Mouse (Mus musculus) liver, embryonic 16.5 days (tissue): Measurements from ENCODE around the gene Lrrc45. TPM values are rescaled to one million over a fixed set of nuclear protein-coding genes. Genes with fewer than 3 reads are reported as not detected.
"Not testable (repeated sequence)": the region's sequence is repeated elsewhere in the genome, so short reads cannot be mapped to it uniquely, and the experiment has no call there.

Experiments used
- ATAC-seq: fragments of 200-750 bp; cut with Nextera tagmentation; 2 replicates; pipeline ENCODE4 v1.8.0; 2017; ENCODE audit warnings: low read depth, mild to moderate bottlenecking, moderate number of reproducible peaks, moderate library complexity
- H3K27ac ChIP-seq: fragments of 300-500 bp; sonication (generic); 2 replicates; pipeline ENCODE4 v1.5.1; 2014; ENCODE audit warnings: mild to moderate bottlenecking, low read length
- H3K27me3 ChIP-seq: fragments of 300-500 bp; sonication (generic); 2 replicates; pipeline ENCODE4 v1.6.1; 2014; ENCODE audit warnings: low read depth, low read length, mixed read lengths; ENCODE audit not compliant: control insufficient read depth, insufficient read depth
- H3K36me3 ChIP-seq: fragments of 300-500 bp; sonication (generic); 2 replicates; pipeline ENCODE4 v1.6.1; 2014; ENCODE audit warnings: mild to moderate bottlenecking; ENCODE audit not compliant: control insufficient read depth, insufficient read depth
- H3K4me1 ChIP-seq: fragments of 300-500 bp; sonication (generic); 2 replicates; pipeline ENCODE4 v1.6.1; 2014; ENCODE audit warnings: low read depth, low read length, mixed read lengths; ENCODE audit not compliant: control insufficient read depth
- H3K4me2 ChIP-seq: fragments of 300-500 bp; sonication (generic); 2 replicates; pipeline ENCODE4 v1.6.1; 2014; ENCODE audit warnings: low read depth, low read length, mixed read lengths
- H3K4me3 ChIP-seq: fragments of 300-500 bp; sonication (generic); 2 replicates; pipeline ENCODE4 v1.5.1; 2014; ENCODE audit warnings: low read depth, mild to moderate bottlenecking, low read length
- H3K9ac ChIP-seq: fragments of 300-500 bp; sonication (generic); 2 replicates; pipeline ENCODE4 v1.6.1; 2014; ENCODE audit warnings: low read depth, low read length
- H3K9me3 ChIP-seq: fragments of 300-500 bp; sonication (generic); replicated peaks from 2 replicates; pipeline ENCODE4 v1.6.1; 2016; ENCODE audit warnings: low read length; ENCODE audit not compliant: control insufficient read depth
- WGBS: fragments of 180-500 bp; shearing (Covaris S2); extraction: QIAGEN DNeasy Blood & Tissue Kit; methylation state at CpG from one replicate; pipeline ENCODE4 v1.1.7; 2014; ENCODE audit not compliant: insufficient replicate concordance; 5-methylcytosine and 5-hydroxymethylcytosine counted together
- polyA plus RNA-seq: library from polyadenylated mRNA; unstranded; fragments of >200 nt; fragmentation: Nextera tagmentation; extraction: Ambion mirVana; gene quantifications from 2 replicates; pipeline ENCODE4 v1.2.1, GENCODE M21; 2015

Gene Lrrc45
- polyA plus RNA-seq, result 9.0 and 9.7 TPM in 2 replicates

- Histone ChIP-seq H3K27ac (peak within 1 kb of the TSS; percentile 58), H3K4me2 (peak within 1 kb of the TSS; percentile 100), H3K36me3 (no peaks in the 10 kb centered on the region), H3K27me3 (no peaks in the 10 kb centered on the region), H3K4me1 (peaks cover 20% of the 10 kb centered on the region), H3K9ac (peak within 1 kb of the TSS; percentile 75), H3K4me3 (peak within 1 kb of the TSS; percentile 72), H3K9me3 (no peaks in the 10 kb centered on the region)
- peak; percentile 97 for ATAC-seq
- 1% methylated on average over 53 of the region's 53 CpGs for WGBS
Observed at GRCm38 (mm10) chr11:120713580-120714518, at the start of gene Lrrc45, which contains the start of gene Cenpx. Lrrc45 (plus strand) TSS chr11:120713925. Cenpx (minus strand) TSS chr11:120713738.

GRCm38 (mm10) chr11:120665406-120665805 lies 48.3 kb upstream of the Lrrc45 start:
- 66% methylated on average over 3 of the region's 3 CpGs for WGBS
- no peaks in the 10 kb centered on the region for H3K36me3 ChIP-seq
- H3K9ac ChIP-seq, result no peak overlapping the region
- no peak overlapping the region for H3K4me3 ChIP-seq
- H3K27ac ChIP-seq, result no peak overlapping the region
- peaks cover 6% of the 10 kb centered on the region for H3K4me1 ChIP-seq
- ATAC-seq, result no peak
- H3K4me2 ChIP-seq, result no peak overlapping the region
- H3K27me3 ChIP-seq, result peaks cover 45% of the 10 kb centered on the region
- no peaks in the 10 kb centered on the region for H3K9me3 ChIP-seq

GRCm38 (mm10) chr11:120666617-120667016 lies 47.1 kb upstream of the Lrrc45 start:
- H3K27me3 ChIP-seq, result peaks cover 33% of the 10 kb centered on the region
- no peak for ATAC-seq
- no peaks in the 10 kb centered on the region for H3K4me1 ChIP-seq
- H3K36me3 ChIP-seq, result no peaks in the 10 kb centered on the region
- H3K9me3 ChIP-seq, result no peaks in the 10 kb centered on the region
- WGBS, result 29% methylated on average over 3 of the region's 3 CpGs
- no peak overlapping the region for H3K27ac ChIP-seq
- H3K4me3 ChIP-seq, result no peak overlapping the region
- H3K4me2 ChIP-seq, result no peak overlapping the region
- no peak overlapping the region for H3K9ac ChIP-seq

- Histone ChIP-seq H3K4me3 (peak within 1 kb of the TSS; percentile 83), H3K4me1 (peaks cover 14% of the 10 kb centered on the region), H3K9ac (peak within 1 kb of the TSS; percentile 79), H3K27ac (peak within 1 kb of the TSS; percentile 64), H3K36me3 (no peaks in the 10 kb centered on the region), H3K4me2 (peak within 1 kb of the TSS; percentile 75), H3K9me3 (no peaks in the 10 kb centered on the region), H3K27me3 (no peaks in the 10 kb centered on the region)
- peak; percentile 96 for ATAC-seq
- WGBS, result 1% methylated on average over 82 of the region's 83 CpGs
Observed at GRCm38 (mm10) chr11:120672687-120673593, 40.8 kb upstream of the Lrrc45 start, which contains the start of gene Aspscr1. Aspscr1 (plus strand) TSS chr11:120672973.

- peak overlapping the region; percentile 75 for H3K4me2 ChIP-seq
- peaks cover 14% of the 10 kb centered on the region for H3K4me1 ChIP-seq
- peak overlapping the region; percentile 83 for H3K4me3 ChIP-seq
- peak overlapping the region; percentile 79 for H3K9ac ChIP-seq
- H3K36me3 ChIP-seq, result no peaks in the 10 kb centered on the region
- peak; percentile 2; the same call in 1 of the 2 replicates for ATAC-seq
- H3K27ac ChIP-seq, result peak overlapping the region; percentile 64
- H3K9me3 ChIP-seq, result no peaks in the 10 kb centered on the region
- WGBS, result 22% methylated on average over 12 of the region's 12 CpGs
- H3K27me3 ChIP-seq, result no peaks in the 10 kb centered on the region
Observed at GRCm38 (mm10) chr11:120673594-120674122, 40.1 kb upstream of the Lrrc45 start.

- not testable (repeated sequence) for H3K9ac ChIP-seq, H3K4me2 ChIP-seq, H3K9me3 ChIP-seq, H3K36me3 ChIP-seq, H3K4me3 ChIP-seq, ATAC-seq, H3K27me3 ChIP-seq, H3K27ac ChIP-seq
- WGBS, result 65% methylated on average over 3 of the region's 5 CpGs
- H3K4me1 ChIP-seq, result peaks cover 14% of the 10 kb centered on the region
Observed at GRCm38 (mm10) chr11:120675875-120676274, 37.9 kb upstream of the Lrrc45 start.

- Histone ChIP-seq H3K9me3 (no peaks in the 10 kb centered on the region), H3K36me3 (0 out of 2 replicates have a peak, but pooled peaks cover 2% of the 10 kb centered on the region), H3K4me1 (peaks cover 14% of the 10 kb centered on the region), H3K9ac (no peak overlapping the region), H3K4me2 (no peak overlapping the region), H3K27me3 (no peaks in the 10 kb centered on the region), H3K27ac (no peak overlapping the region), H3K4me3 (no peak overlapping the region)
- WGBS, result 75% methylated on average over 4 of the region's 4 CpGs
- no peak for ATAC-seq
Observed at GRCm38 (mm10) chr11:120676951-120677350, 36.8 kb upstream of the Lrrc45 start.

- no peak overlapping the region for H3K4me2 ChIP-seq
- no peaks in the 10 kb centered on the region for H3K27me3 ChIP-seq
- H3K4me1 ChIP-seq, result no peaks in the 10 kb centered on the region
- peak; percentile 53; the same call in 1 of the 2 replicates for ATAC-seq
- no peak overlapping the region for H3K27ac ChIP-seq
- no peaks in the 10 kb centered on the region for H3K9me3 ChIP-seq
- H3K9ac ChIP-seq, result no peak overlapping the region
- H3K4me3 ChIP-seq, result no peak overlapping the region
- H3K36me3 ChIP-seq, result 0 out of 2 replicates have a peak, but pooled peaks cover 2% of the 10 kb centered on the region
- WGBS, result 71% methylated on average over 3 of the region's 3 CpGs
Observed at GRCm38 (mm10) chr11:120679909-120680308, 33.8 kb upstream of the Lrrc45 start.
